Mouse (Mus musculus) liver, postnatal 0 days (tissue): Measurements from ENCODE around the gene Zfp423.

ENCODE experiments used
- CTCF ChIP-seq: sonication (generic); IDR thresholded peaks from 2 replicates; pipeline ENCODE4 v1.5.1; 2016; ENCODE audit warnings: antibody characterized with exemption, low read depth
- EP300 ChIP-seq: IDR thresholded peaks from 2 replicates; pipeline ENCODE4 v1.6.1; 2016; ENCODE audit warnings: antibody characterized with exemption, low read depth, mild to moderate bottlenecking

DNA sequence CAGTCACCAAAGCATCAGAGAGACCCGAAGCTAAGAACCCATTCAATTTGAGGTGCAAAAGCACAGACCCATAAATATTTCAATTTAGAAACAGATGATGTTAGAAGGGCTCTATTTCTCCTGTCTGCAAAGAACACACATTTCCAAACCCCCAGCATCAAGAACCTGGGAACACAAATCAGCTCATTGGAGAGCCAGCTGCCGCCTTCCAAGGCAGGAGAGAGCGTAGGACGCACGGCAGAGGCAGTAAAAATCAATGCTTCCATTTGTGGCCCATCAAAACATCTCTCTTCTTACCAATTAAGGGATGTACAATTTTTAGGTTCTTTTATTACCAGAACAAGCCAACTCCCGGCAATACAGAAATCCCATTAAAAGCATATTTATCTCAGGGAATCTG, 98.5 kb downstream of the Zfp423 start:
- TF ChIP-seq CTCF (no peak), EP300 (no peak)
